Comparison of ENCODE assay signal across 11 mouse cellular contexts in the genomic region with DNA sequence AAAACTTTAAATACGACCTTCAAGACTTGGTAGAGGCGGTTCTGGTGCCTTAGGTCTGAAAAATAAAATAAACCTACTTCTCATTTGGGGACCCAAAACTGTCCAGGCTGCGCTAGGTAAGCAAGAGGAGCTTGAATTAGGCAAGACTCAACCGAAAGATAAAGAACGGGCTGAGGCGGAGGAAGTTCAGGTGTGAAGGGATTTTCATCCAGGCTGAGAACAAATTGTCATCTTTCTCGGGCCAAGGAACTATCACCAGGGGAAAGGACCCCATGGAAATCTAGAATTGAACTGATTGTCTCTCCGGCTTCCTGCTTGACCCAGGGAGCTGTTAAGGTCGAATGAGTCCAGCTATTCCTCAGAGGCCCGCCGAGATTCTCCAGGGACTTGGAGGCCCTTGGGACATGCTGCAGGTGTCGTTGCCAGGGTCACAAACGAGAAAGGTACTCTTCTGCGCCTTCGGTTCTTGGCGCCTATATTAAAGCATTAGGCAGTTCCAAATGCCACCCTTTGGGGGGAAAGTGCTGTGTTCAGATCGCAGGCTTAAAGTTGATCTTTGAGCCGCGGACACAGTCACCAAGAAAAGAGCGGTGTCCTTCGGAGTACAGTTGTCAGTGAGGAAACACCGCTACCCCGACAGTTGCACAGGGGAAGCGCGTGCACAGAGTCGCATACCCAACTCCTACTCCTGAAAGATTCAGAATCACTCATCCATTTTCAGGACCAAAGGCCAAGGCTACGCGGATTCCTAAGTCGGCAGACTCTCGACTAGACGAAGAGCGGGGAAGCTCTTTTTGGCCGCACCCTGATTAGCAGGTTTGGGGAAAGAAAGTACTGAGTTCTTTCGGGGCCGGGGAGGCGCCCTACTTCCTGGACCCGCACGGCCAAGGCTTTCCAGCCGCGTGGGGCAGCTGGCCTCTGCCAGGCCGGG. TPM values are rescaled to one million over a fixed set of nuclear protein-coding genes. Genes with fewer than 3 reads are reported as not detected.
A peak's percentile ranks its signal among the peaks of the same experiment; 100 is the strongest.
DNase-seq lines count a peak whose midpoint lies in the region; ATAC-seq and TF ChIP-seq lines count a peak whose summit lies in the region.
"Had no signal": no experiment of that assay in that cellular context is flagged by ENCODE, and none has a peak within 500 bp of the region (broad histone marks: within the 10 kb centered on the region; RNA-seq: fewer than 3 reads in every experiment).

No protein-coding gene starts in this region.

- H3K4me1 ChIP-seq in heart, embryonic 15.5 days (replicated peaks) = peaks cover 31% of the 10 kb centered on the region
- no peaks in the 10 kb centered on the region for H3K4me1 ChIP-seq in midbrain, postnatal 0 days (ENCODE audit: insufficient read depth, low read length)

- no peak for DNase-seq in heart, adult 8-10 months (ENCODE audit: low spot score)
- DNase-seq in embryo, embryonic 10.5 days (ENCODE audit: low spot score) = peak; percentile 61
- DNase-seq in induced T-regulatory cell, adult 2 months (ENCODE audit: low read depth) = peak; percentile 44
- DNase-seq in midbrain, postnatal 0 days (ENCODE audit: low spot score) = no peak
- no peak for DNase-seq in urinary bladder, postnatal 10 days (ENCODE audit: low spot score)
- DNase-seq in c-Kit-positive CD71-positive TER-119-positive erythroid progenitor cells, embryonic 14.5 days (ENCODE audit: low spot score) = no peak
- no peak for DNase-seq in testis, postnatal 10 days (ENCODE audit: low spot score)
- DNase-seq: cerebellum, adult 18-20 months; right cerebral cortex, postnatal 4 days had no signal

- peak overlapping the region; percentile 73 for H3K4me2 ChIP-seq in heart, embryonic 15.5 days
- H3K4me2 ChIP-seq in midbrain, postnatal 0 days (ENCODE audit: low read depth, low read length, poor library complexity, severe bottlenecking) = peak overlapping the region; percentile 30; the same call in 1 of the 2 replicates

- H3K27ac ChIP-seq in heart, embryonic 15.5 days = no peak overlapping the region
- no peak overlapping the region for H3K27ac ChIP-seq in midbrain, postnatal 0 days (ENCODE audit: low read depth, low read length)

- no peak for TF ChIP-seq CTCF in midbrain, postnatal 0 days (IDR thresholded peaks at IDR 0.05)

- H3K9ac ChIP-seq in heart, embryonic 15.5 days = no peak overlapping the region
- H3K9ac ChIP-seq in midbrain, postnatal 0 days (replicated peaks; ENCODE audit: low read length, poor library complexity, severe bottlenecking) = no peak overlapping the region

- peak overlapping the region; percentile 48 for H3K4me3 ChIP-seq in heart, embryonic 15.5 days
- no peak overlapping the region; the same call in 1 of the 2 replicates for H3K4me3 ChIP-seq in midbrain, postnatal 0 days (ENCODE audit: low read depth, low read length)

- 2% methylated on average over 41 of the region's 41 CpGs for WGBS in heart, embryonic 15.5 days
- 1% methylated on average over 41 of the region's 41 CpGs for WGBS in midbrain, postnatal 0 days

- no peaks in the 10 kb centered on the region for H3K36me3 ChIP-seq in heart, embryonic 15.5 days
- H3K36me3 ChIP-seq in midbrain, postnatal 0 days (ENCODE audit: insufficient read depth, low read length) = no peaks in the 10 kb centered on the region

- ATAC-seq in heart, embryonic 15.5 days (replicated peaks; ENCODE audit: insufficient number of reproducible peaks, insufficient read depth, low FRiP score, low read depth) = no peak
- ATAC-seq in midbrain, postnatal 0 days (ENCODE audit: low FRiP score) = no peak

- H3K27me3 ChIP-seq in heart, embryonic 15.5 days = peaks cover 97% of the 10 kb centered on the region
- H3K27me3 ChIP-seq in midbrain, postnatal 0 days (ENCODE audit: insufficient read depth, low read length) = peaks cover 64% of the 10 kb centered on the region

- no peaks in the 10 kb centered on the region for H3K9me3 ChIP-seq in heart, embryonic 15.5 days (replicated peaks)
- no peaks in the 10 kb centered on the region for H3K9me3 ChIP-seq in midbrain, postnatal 0 days (ENCODE audit: low read length)

RNA-seq across cellular contexts. Expression of gene Hmx3, which starts 1.2 kb away (rescaled TPM):
- polyA plus RNA-seq in heart, embryonic 15.5 days (2015; fragmentation: Nextera tagmentation; extraction: Ambion mirVana) = not detected in 2 replicates
- total RNA-seq in heart, adult 8-10 months (2022) = not detected
- 0.80 and 0.88 TPM in 2 replicates for total RNA-seq in midbrain, postnatal 0 days (2014; rRNA removed)
- polyA plus RNA-seq in midbrain, postnatal 0 days (2015; fragmentation: Nextera tagmentation; extraction: Ambion mirVana) = 0.86 and 1.2 TPM in 2 replicates
- total RNA-seq: layer of hippocampus, adult 8-10 months had no signal

RNA-seq across cellular contexts. Expression of gene Hmx2, which starts 7.1 kb away (rescaled TPM):
- 0.09 TPM in 1 of 2 replicates, not detected in the other for polyA plus RNA-seq in heart, embryonic 15.5 days (2015; fragmentation: Nextera tagmentation; extraction: Ambion mirVana)
- total RNA-seq in heart, adult 8-10 months (2022) = not detected
- 0.71 and 1.3 TPM in 2 replicates for total RNA-seq in midbrain, postnatal 0 days (2014; rRNA removed)
- 0.66 and 1.0 TPM in 2 replicates for polyA plus RNA-seq in midbrain, postnatal 0 days (2015; fragmentation: Nextera tagmentation; extraction: Ambion mirVana)
- total RNA-seq: layer of hippocampus, adult 8-10 months had no signal

RNA-seq across cellular contexts. Expression of gene Bub3, which starts 18.6 kb away (rescaled TPM):
- polyA plus RNA-seq in heart, embryonic 15.5 days (2015; fragmentation: Nextera tagmentation; extraction: Ambion mirVana) = 111 and 135 TPM in 2 replicates
- 10 to 100 TPM; 28.6 to 34.8 (median 29.3) TPM for total RNA-seq in heart, adult 8-10 months (2022)
- total RNA-seq in midbrain, postnatal 0 days (2014; rRNA removed) = 101 and 106 TPM in 2 replicates
- 120 and 125 TPM in 2 replicates for polyA plus RNA-seq in midbrain, postnatal 0 days (2015; fragmentation: Nextera tagmentation; extraction: Ambion mirVana)

Comparison
In these comparisons a context has a peak if more than half of its experiments do, and no peak if none do; other contexts are left out.
1. DNase-seq: peak in embryo, embryonic 10.5 days (single experiment) and induced T-regulatory cell, adult 2 months (single experiment); none in heart, adult 8-10 months (single experiment), midbrain, postnatal 0 days (single experiment), urinary bladder, postnatal 10 days (single experiment), c-Kit-positive CD71-positive TER-119-positive erythroid progenitor cells, embryonic 14.5 days (single experiment) and testis, postnatal 10 days (single experiment).